25 mouse cellular contexts compared by ENCODE assay signal in the genomic region with DNA sequence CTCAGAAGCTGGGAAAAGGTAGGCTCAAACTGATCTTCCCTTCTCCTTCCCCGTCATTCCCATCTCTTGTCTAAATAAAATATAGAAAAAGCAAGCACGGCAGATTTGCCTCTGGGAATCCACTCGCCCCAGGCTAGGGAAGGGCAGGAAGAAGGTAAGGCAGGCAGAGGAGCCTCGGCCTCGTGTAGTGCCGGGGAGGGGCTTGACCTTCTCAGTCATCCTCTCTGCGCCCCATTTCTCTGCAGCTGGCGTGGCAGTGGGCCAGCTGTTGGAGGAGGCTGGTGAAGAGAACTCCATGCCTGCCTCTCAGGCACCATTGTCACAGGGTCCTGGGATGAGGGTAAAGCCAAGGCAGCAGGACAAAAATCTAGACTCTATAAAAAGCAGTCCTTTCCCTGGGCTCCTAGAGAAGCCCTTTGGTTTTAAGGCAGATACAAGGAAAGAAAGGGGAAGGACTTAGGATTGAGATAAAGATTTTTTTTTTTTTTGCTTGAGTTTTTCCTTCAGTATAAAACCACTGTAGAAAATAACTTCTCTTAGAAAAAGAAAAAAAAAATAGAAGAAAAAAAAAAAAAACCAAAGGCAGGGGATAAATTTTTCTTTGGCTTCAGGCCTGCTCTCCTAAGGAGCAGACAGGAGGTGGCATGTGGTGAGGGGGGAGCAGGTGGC. TPM values are rescaled to one million over a fixed set of nuclear protein-coding genes. Genes with fewer than 3 reads are reported as not detected.
DNase-seq lines count a peak whose midpoint lies in the region; ATAC-seq and TF ChIP-seq lines count a peak whose summit lies in the region.
"Had no signal": no experiment of that assay in that cellular context is flagged by ENCODE, and none has a peak within 500 bp of the region (broad histone marks: within the 10 kb centered on the region; RNA-seq: fewer than 3 reads in every experiment).

No protein-coding gene starts in this region.

- ATAC-seq in limb, embryonic 15.5 days (ENCODE audit: insufficient number of reproducible peaks, low FRiP score, low TSS enrichment, low read depth) = no peak
- no peak for ATAC-seq in frontal cortex, adult (ENCODE audit: low TSS enrichment)
- ATAC-seq: intestine, embryonic 16.5 days had no signal

- TF ChIP-seq CTCF in gastrocnemius, adult 2 months (IDR thresholded peaks at IDR 0.05) = no peak
- TF ChIP-seq CTCF in MEL (IDR thresholded peaks at IDR 0.05 in 2 of 3, conservative IDR thresholded peaks at IDR 0.05 in 1 of 3; ENCODE audit: control insufficient read depth in 1 of 3, insufficient read depth in 1 of 3, low read depth in 2 of 3, low read length in 3 of 3, poor library complexity in 1 of 3, severe bottlenecking in 1 of 3) = no peak

- H3K9me3 ChIP-seq in limb, embryonic 15.5 days = no peaks in the 10 kb centered on the region
- no peaks in the 10 kb centered on the region for H3K9me3 ChIP-seq in limb, embryonic 10.5 days (replicated peaks)
- H3K9me3 ChIP-seq in MEL (replicated peaks; ENCODE audit: insufficient read depth, low read length) = no peaks in the 10 kb centered on the region
- H3K9me3 ChIP-seq: hindbrain, embryonic 13.5 days; midbrain, embryonic 10.5 days; neural tube, embryonic 15.5 days had no signal

- no peak for TF ChIP-seq POLR2A in MEL (IDR thresholded peaks at IDR 0.05; ENCODE audit: control insufficient read depth in 1 of 2, insufficient read depth in 1 of 2, low read depth in 1 of 2, low read length in 2 of 2, poor library complexity in 1 of 2)

- no peaks in the 10 kb centered on the region for H3K79me2 ChIP-seq in MEL (ENCODE audit: control insufficient read depth, insufficient read depth, low read length, poor library complexity)

- peaks cover 61% of the 10 kb centered on the region for H3K36me3 ChIP-seq in limb, embryonic 15.5 days
- H3K36me3 ChIP-seq in limb, embryonic 10.5 days = peaks cover 4% of the 10 kb centered on the region; the same call in 1 of the 2 replicates
- H3K36me3 ChIP-seq in MEL (ENCODE audit: control insufficient read depth in 1 of 2, insufficient read depth in 2 of 2, low read length in 2 of 2) = peaks cover 0 to 2% of the 10 kb centered on the region in 2 experiments; a peak in 2 of 4 replicates
- H3K36me3 ChIP-seq: midbrain, embryonic 10.5 days had no signal

- no peak overlapping the region for H3K4me2 ChIP-seq in limb, embryonic 15.5 days
- H3K4me2 ChIP-seq: hindbrain, embryonic 13.5 days; neural tube, embryonic 15.5 days had no signal

- H3K4me1 ChIP-seq in limb, embryonic 15.5 days = peaks cover 25% of the 10 kb centered on the region
- H3K4me1 ChIP-seq in limb, embryonic 10.5 days = peaks cover 34% of the 10 kb centered on the region
- peaks cover 0 to 6% of the 10 kb centered on the region in 2 experiments; a peak in 2 of 4 replicates for H3K4me1 ChIP-seq in MEL (ENCODE audit: control insufficient read depth in 1 of 2, insufficient read depth in 2 of 2, low read length in 2 of 2)

- no peak for TF ChIP-seq EP300 in MEL (IDR thresholded peaks at IDR 0.05; ENCODE audit: low read depth in 1 of 2, low read length in 2 of 2)

- no peak overlapping the region; the same call in 1 of the 2 replicates for H3K9ac ChIP-seq in limb, embryonic 15.5 days
- no peak overlapping the region for H3K9ac ChIP-seq in MEL (ENCODE audit: control insufficient read depth, low read depth, low read length, poor library complexity, severe bottlenecking)
- H3K9ac ChIP-seq: liver, embryonic 14.5 days; neural tube, embryonic 15.5 days had no signal

- no peak for TF ChIP-seq RAD21 in MEL (IDR thresholded peaks at IDR 0.05; ENCODE audit: low read depth, low read length)

- no peak overlapping the region for H3K27ac ChIP-seq in gastrocnemius, adult 2 months
- 0 out of 2 replicates have a peak overlapping the region, but pooled peaks have one; percentile 0 for H3K27ac ChIP-seq in limb, embryonic 15.5 days
- H3K27ac ChIP-seq in limb, embryonic 10.5 days = no peak overlapping the region
- no peak overlapping the region for H3K27ac ChIP-seq in MEL (ENCODE audit: control insufficient read depth, low read depth, low read length)
- H3K27ac ChIP-seq: hindbrain, embryonic 13.5 days; kidney, postnatal 0 days; liver, embryonic 14.5 days; midbrain, embryonic 10.5 days; neural tube, embryonic 15.5 days had no signal

- DNase-seq in gastrocnemius, adult 2 months = peak; percentile 14
- DNase-seq in gastrocnemius, postnatal 25 days = no peak
- no peak for DNase-seq in limb, embryonic 10.5 days (ENCODE audit: low spot score)
- no peak for DNase-seq in MEL (ENCODE audit: low read depth, low spot score)
- DNase-seq in ZHBTc4 (ENCODE audit: low read depth, low spot score) = peak; percentile 45
- no peak for DNase-seq in spleen, postnatal 4 days (ENCODE audit: low spot score in 2 of 2)
- DNase-seq: adrenal gland, adult 8-10 months; B cell, adult 2 months; cerebellum, adult 2 months; cerebellum, postnatal 14 days; heart, postnatal 4 days; kidney, adult 8-10 months; kidney, postnatal 4 days; liver; lung, adult 2 months; right cerebral cortex, postnatal 4 days; thymus, postnatal 14 days had no signal

- peaks cover 15% of the 10 kb centered on the region for H3K27me3 ChIP-seq in limb, embryonic 15.5 days
- peaks cover 61% of the 10 kb centered on the region for H3K27me3 ChIP-seq in limb, embryonic 10.5 days (ENCODE audit: low read depth, poor library complexity, severe bottlenecking)
- H3K27me3 ChIP-seq in MEL (ENCODE audit: control insufficient read depth in 1 of 2, insufficient read depth in 2 of 2, low read length in 2 of 2) = no peaks in the 10 kb centered on the region

- WGBS in limb, embryonic 15.5 days = 43% methylated on average over 8 of the region's 8 CpGs
- 68% methylated on average over 8 of the region's 8 CpGs for WGBS in limb, embryonic 10.5 days

- H3K4me3 ChIP-seq in gastrocnemius, adult 2 months = no peak overlapping the region
- no peak overlapping the region for H3K4me3 ChIP-seq in limb, embryonic 15.5 days
- no peak overlapping the region for H3K4me3 ChIP-seq in limb, embryonic 10.5 days
- no peak overlapping the region for H3K4me3 ChIP-seq in MEL (ENCODE audit: control insufficient read depth in 1 of 2, insufficient read depth in 1 of 2, low read depth in 2 of 2, low read length in 2 of 2)
- H3K4me3 ChIP-seq: hindbrain, embryonic 13.5 days; midbrain, embryonic 10.5 days; neural tube, embryonic 15.5 days had no signal

- intact Hi-C loops in gastrocnemius, adult 2 months (cut with DNase I) = no loop called here

TF ChIP-seq in MEL, 35 proteins besides CTCF, POLR2A, EP300 and RAD21:
- TF ChIP-seq RCOR1 (IDR thresholded peaks at IDR 0.05; ENCODE audit: low read depth, low read length) = 0 out of 2 replicates have a peak, but pooled peaks have one; percentile 29
- no peak for TF ChIP-seq UBTF (IDR thresholded peaks at IDR 0.05; ENCODE audit: borderline replicate concordance, insufficient read depth, low read depth, low read length)
- peak; percentile 90 for TF ChIP-seq ZNF384 (IDR thresholded peaks at IDR 0.05; ENCODE audit: low read depth, low read length)
TF ChIP-seq in MEL: peak in this region for 2.

RNA-seq across cellular contexts. Expression of a gene that starts 20.5 kb away (rescaled TPM):
- 1 to 10 TPM; 1.2 to 1.8 TPM for total RNA-seq in gastrocnemius, adult 2 months (2021)
- 1 to 10 TPM; 1.6 to 1.8 TPM for total RNA-seq in gastrocnemius, postnatal 25 days (2021)
- 23.1 and 24.5 TPM in 2 replicates for polyA plus RNA-seq in limb, embryonic 15.5 days (2015; fragmentation: Nextera tagmentation; extraction: Ambion mirVana)
- 4.7 and 6.7 TPM in 2 replicates for polyA plus RNA-seq in limb, embryonic 10.5 days (2016; fragmentation: Nextera tagmentation; extraction: Ambion mirVana)
- total RNA-seq in MEL (2012; rRNA removed) = 31.4 and 45.3 TPM in 2 replicates
- polyA plus RNA-seq in MEL (2012; ENCODE audit: insufficient read depth in 1 of 2, insufficient read length in 2 of 2, low read depth in 1 of 2, low replicate concordance in 2 of 2, missing spikeins in 1 of 2) = 10 to 100 TPM in 1 of 2 experiments, not detected in 1; 33.5 TPM

RNA-seq across cellular contexts. Expression of a gene that starts 28.2 kb away (rescaled TPM):
- 10 to 100 TPM; 67.5 to 82.5 TPM for total RNA-seq in gastrocnemius, adult 2 months (2021)
- total RNA-seq in gastrocnemius, postnatal 25 days (2021) = 100 to 1,000 TPM in 1 of 2 experiments, 10 to 100 TPM in 1; 99.2 to 106 TPM
- polyA plus RNA-seq in limb, embryonic 15.5 days (2015; fragmentation: Nextera tagmentation; extraction: Ambion mirVana) = 635 and 751 TPM in 2 replicates
- 9.2 and 14.5 TPM in 2 replicates for polyA plus RNA-seq in limb, embryonic 10.5 days (2016; fragmentation: Nextera tagmentation; extraction: Ambion mirVana)
- total RNA-seq in MEL (2012; rRNA removed) = 388 and 394 TPM in 2 replicates
- polyA plus RNA-seq in MEL (2012; ENCODE audit: insufficient read depth in 1 of 2, insufficient read length in 2 of 2, low read depth in 1 of 2, low replicate concordance in 2 of 2, missing spikeins in 1 of 2) = 100 to 1,000 TPM; 128 to 302 TPM

RNA-seq across cellular contexts. Expression of a gene that starts 50.7 kb away (rescaled TPM):
- under 1 TPM; 0.15 to 0.20 TPM for total RNA-seq in gastrocnemius, adult 2 months (2021)
- under 1 TPM; 0.24 to 0.33 TPM for total RNA-seq in gastrocnemius, postnatal 25 days (2021)
- polyA plus RNA-seq in limb, embryonic 15.5 days (2015; fragmentation: Nextera tagmentation; extraction: Ambion mirVana) = 17.6 and 21.0 TPM in 2 replicates
- polyA plus RNA-seq in limb, embryonic 10.5 days (2016; fragmentation: Nextera tagmentation; extraction: Ambion mirVana) = 28.9 and 34.8 TPM in 2 replicates
- 4.3 and 5.5 TPM in 2 replicates for total RNA-seq in MEL (2012; rRNA removed)
- 10 to 100 TPM in 1 of 2 experiments, not detected in 1; 10.1 TPM for polyA plus RNA-seq in MEL (2012; ENCODE audit: insufficient read depth in 1 of 2, insufficient read length in 2 of 2, low read depth in 1 of 2, low replicate concordance in 2 of 2, missing spikeins in 1 of 2)

RNA-seq across cellular contexts. Expression of a gene that starts 56.6 kb away (rescaled TPM):
- 10 to 100 TPM; 16.1 to 18.5 TPM for total RNA-seq in gastrocnemius, adult 2 months (2021)
- total RNA-seq in gastrocnemius, postnatal 25 days (2021) = 10 to 100 TPM; 14.3 to 14.5 TPM
- polyA plus RNA-seq in limb, embryonic 15.5 days (2015; fragmentation: Nextera tagmentation; extraction: Ambion mirVana) = 16.5 and 17.1 TPM in 2 replicates
- 16.7 and 18.0 TPM in 2 replicates for polyA plus RNA-seq in limb, embryonic 10.5 days (2016; fragmentation: Nextera tagmentation; extraction: Ambion mirVana)
- 26.2 and 30.5 TPM in 2 replicates for total RNA-seq in MEL (2012; rRNA removed)
- 10 to 100 TPM in 1 of 2 experiments, not detected in 1; 34.6 TPM for polyA plus RNA-seq in MEL (2012; ENCODE audit: insufficient read depth in 1 of 2, insufficient read length in 2 of 2, low read depth in 1 of 2, low replicate concordance in 2 of 2, missing spikeins in 1 of 2)

Comparison
In these comparisons a context has a peak if more than half of its experiments do, and no peak if none do; other contexts are left out.
1. DNase-seq: peak in gastrocnemius, adult 2 months (single experiment) and ZHBTc4 (single experiment); none in gastrocnemius, postnatal 25 days (single experiment), limb, embryonic 10.5 days (single experiment), MEL (single experiment) and spleen, postnatal 4 days (0 of 2).
2. RNA of a gene that starts 20.5 kb away (total RNA-seq): 31.4 to 45.3 TPM in MEL; 1.6 to 1.8 TPM in gastrocnemius, postnatal 25 days and 1.2 to 1.8 TPM in gastrocnemius, adult 2 months; every median in the first group is over 10 times any median in the second.